Mouse (Mus musculus) liver, embryonic 14.5 days (tissue): ENCODE results near the gene Itpa. TPM values are rescaled to one million over a fixed set of nuclear protein-coding genes. Genes with fewer than 3 reads are reported as not detected.
"Not testable (repeated sequence)": the region's sequence is repeated elsewhere in the genome, so short reads cannot be mapped to it uniquely, and the experiment has no call there.

Source experiments
- ATAC-seq: fragments of 200-750 bp; cut with Nextera tagmentation; 2 replicates; pipeline ENCODE4 v1.8.0; 2017; ENCODE audit warnings: moderate number of reproducible peaks, mild to moderate bottlenecking, moderate library complexity; ENCODE audit not compliant: insufficient read depth
- DNase-seq, 3 experiments: peaks; one replicate each; pipeline ENCODE4 v3.0.0-alpha.2; 2012 to 2013; ENCODE audit warnings: low read depth in 3 of 3, low spot score in 3 of 3
- H3K27ac ChIP-seq: fragments of 300-500 bp; sonication (generic); 2 replicates; pipeline ENCODE4 v1.5.1; 2014; ENCODE audit warnings: moderate library complexity, mild to moderate bottlenecking, control low read depth, inconsistent platforms
- H3K27me3 ChIP-seq: fragments of 300-500 bp; sonication (generic); 2 replicates; pipeline ENCODE4 v1.6.1; 2014; ENCODE audit warnings: mild to moderate bottlenecking, low read length, moderate library complexity; ENCODE audit not compliant: control insufficient read depth, insufficient read depth
- H3K36me3 ChIP-seq: fragments of 300-500 bp; sonication (generic); replicated peaks from 2 replicates; pipeline ENCODE4 v1.6.1; 2014; ENCODE audit warnings: low read depth; ENCODE audit not compliant: control insufficient read depth, insufficient read depth
- H3K4me1 ChIP-seq, 2 experiments: fragments of 200-500 bp in 1 of 2; fragments of 300-500 bp in 1 of 2; sonication (generic) in 1 of 2; replicated peaks; 2 replicates each; pipeline ENCODE4 v1.6.1; 2012 to 2014; ENCODE audit warnings: antibody characterized with exemption in 1 of 2, inconsistent platforms in 1 of 2, low read length in 1 of 2; ENCODE audit not compliant: control insufficient read depth in 2 of 2, insufficient read depth in 2 of 2
- H3K4me2 ChIP-seq: fragments of 300-500 bp; sonication (generic); 2 replicates; pipeline ENCODE4 v1.6.1; 2014; ENCODE audit warnings: low read depth, mild to moderate bottlenecking, control low read depth, moderate library complexity
- H3K4me3 ChIP-seq, 2 experiments: fragments of 200-500 bp in 1 of 2; fragments of 300-500 bp in 1 of 2; sonication (generic) in 1 of 2; 2 replicates each; pipeline ENCODE4 v1.5.1; 2012 to 2014; ENCODE audit warnings: low read depth in 2 of 2, low read length in 2 of 2, mild to moderate bottlenecking in 2 of 2, control low read depth in 1 of 2, inconsistent platforms in 1 of 2, moderate library complexity in 1 of 2; ENCODE audit not compliant: insufficient read depth in 1 of 2
- H3K9ac ChIP-seq: fragments of 300-500 bp; sonication (generic); replicated peaks from 2 replicates; pipeline ENCODE4 v1.6.1; 2014; ENCODE audit warnings: mild to moderate bottlenecking, control low read depth, moderate library complexity
- H3K9me3 ChIP-seq: fragments of 300-500 bp; sonication (generic); 2 replicates; pipeline ENCODE4 v1.6.1; 2016; ENCODE audit warnings: low read length, mixed read lengths; ENCODE audit not compliant: control insufficient read depth
- CTCF ChIP-seq: IDR thresholded peaks from 2 replicates; pipeline ENCODE4 v1.5.1; 2016; ENCODE audit warnings: antibody characterized with exemption, low read depth, control low read depth
- EP300 ChIP-seq: IDR thresholded peaks from 2 replicates; pipeline ENCODE4 v1.6.1; 2016; ENCODE audit warnings: antibody characterized with exemption, low read depth
- WGBS: fragments of 180-500 bp; shearing (Covaris S2); extraction: QIAGEN DNeasy Blood & Tissue Kit; methylation state at CpG from one replicate; pipeline ENCODE4 v1.1.7; 2014; ENCODE audit not compliant: insufficient replicate concordance; 5-methylcytosine and 5-hydroxymethylcytosine counted together
- polyA plus RNA-seq, 2 experiments: library from polyadenylated mRNA; depleted of rRNA in 1 of 2; stranded (reverse) in 1 of 2; unstranded in 1 of 2; fragments of >200 nt; fragmentation: Nextera tagmentation in 1 of 2; extraction: Ambion mirVana in 1 of 2; gene quantifications; 2 replicates each; pipeline versions ENCODE4 v1.2.1 to v1.2.3; 2012 to 2014

The Itpa gene
- polyA plus RNA-seq, 2 experiments, result 35.0 to 51.4 TPM

DNA sequence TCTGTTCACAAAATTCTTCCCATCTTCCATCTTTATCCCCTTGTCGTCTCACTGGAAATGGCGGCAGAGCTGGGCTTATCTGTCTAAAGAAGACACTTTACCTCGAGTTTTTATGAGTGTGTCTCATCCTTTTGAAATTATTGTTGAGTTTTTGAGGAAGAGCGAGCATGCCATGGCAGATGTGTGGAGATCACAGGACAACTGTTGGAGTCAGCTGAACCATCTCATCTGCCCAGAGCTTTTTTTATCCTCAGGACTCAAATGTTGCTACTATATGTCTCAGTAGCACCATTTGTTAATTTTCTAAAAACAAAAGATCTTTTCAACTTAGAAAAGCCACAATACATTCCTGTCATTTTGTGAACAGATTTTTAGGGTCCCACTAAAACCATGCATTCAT, 22.2 kb upstream of the Itpa start:
- Histone ChIP-seq H3K4me3 (no peak overlapping the region), H3K4me2 (no peak overlapping the region), H3K4me1 (peaks cover 3 to 5% of the 10 kb centered on the region in 2 experiments), H3K9ac (no peak overlapping the region), H3K27me3 (no peaks in the 10 kb centered on the region), H3K27ac (no peak overlapping the region), H3K36me3 (no peaks in the 10 kb centered on the region), H3K9me3 (no peaks in the 10 kb centered on the region)
- ATAC-seq, result no peak
- WGBS, result 63% methylated on average over 4 of the region's 4 CpGs
- no peak for DNase-seq
- TF ChIP-seq CTCF (no peak), EP300 (no peak)

- DNase-seq, H3K27me3 ChIP-seq, H3K9me3 ChIP-seq, H3K27ac ChIP-seq, ATAC-seq, H3K4me3 ChIP-seq, H3K4me2 ChIP-seq, H3K9ac ChIP-seq, H3K36me3 ChIP-seq, H3K4me1 ChIP-seq: not testable (repeated sequence)
- TF ChIP-seq CTCF, result peak; percentile 22; the same call in 1 of the 2 replicates
- WGBS, result 65% methylated on average over 6 of the region's 6 CpGs
Observed at GRCm38 (mm10) chr2:130649028-130649427, 18.4 kb upstream of the Itpa start.

DNA sequence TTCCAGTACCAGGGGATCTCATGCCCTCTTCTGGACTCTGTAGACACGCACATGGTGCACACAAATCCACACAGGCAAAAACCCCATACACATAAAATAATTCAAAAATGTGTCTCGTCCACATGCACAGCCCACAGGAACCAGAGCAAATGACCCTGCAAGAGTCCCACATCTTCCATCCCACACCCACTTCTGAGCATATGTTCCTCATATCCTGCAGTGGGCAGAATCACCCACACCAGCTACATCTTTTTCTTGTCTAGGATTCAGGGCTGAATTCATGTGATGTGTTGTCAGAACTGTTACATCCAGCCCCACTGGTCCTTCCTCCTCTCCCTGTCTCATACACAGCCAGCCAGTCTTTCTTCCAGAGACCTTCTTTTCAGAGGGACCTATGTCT, 14.1 kb upstream of the Itpa start:
- H3K4me1 ChIP-seq, result peaks cover 25 to 36% of the 10 kb centered on the region in 2 experiments
- ATAC-seq, result no peak
- H3K9ac ChIP-seq, result no peak overlapping the region
- no peak for TF ChIP-seq EP300
- no peak for TF ChIP-seq CTCF
- H3K27ac ChIP-seq, result no peak overlapping the region; the same call in 1 of the 2 replicates
- DNase-seq, result no peak
- H3K36me3 ChIP-seq, result peaks cover 21% of the 10 kb centered on the region
- no peak overlapping the region for H3K4me3 ChIP-seq
- no peaks in the 10 kb centered on the region for H3K9me3 ChIP-seq
- no peak overlapping the region for H3K4me2 ChIP-seq
- H3K27me3 ChIP-seq, result no peaks in the 10 kb centered on the region
- WGBS, result 78% methylated on average over 2 of the region's 2 CpGs

GRCm38 (mm10) chr2:130653760-130654159, 13.7 kb upstream of the Itpa start:
- WGBS, result 42% methylated on average over 1 of the region's 1 CpGs

DNA sequence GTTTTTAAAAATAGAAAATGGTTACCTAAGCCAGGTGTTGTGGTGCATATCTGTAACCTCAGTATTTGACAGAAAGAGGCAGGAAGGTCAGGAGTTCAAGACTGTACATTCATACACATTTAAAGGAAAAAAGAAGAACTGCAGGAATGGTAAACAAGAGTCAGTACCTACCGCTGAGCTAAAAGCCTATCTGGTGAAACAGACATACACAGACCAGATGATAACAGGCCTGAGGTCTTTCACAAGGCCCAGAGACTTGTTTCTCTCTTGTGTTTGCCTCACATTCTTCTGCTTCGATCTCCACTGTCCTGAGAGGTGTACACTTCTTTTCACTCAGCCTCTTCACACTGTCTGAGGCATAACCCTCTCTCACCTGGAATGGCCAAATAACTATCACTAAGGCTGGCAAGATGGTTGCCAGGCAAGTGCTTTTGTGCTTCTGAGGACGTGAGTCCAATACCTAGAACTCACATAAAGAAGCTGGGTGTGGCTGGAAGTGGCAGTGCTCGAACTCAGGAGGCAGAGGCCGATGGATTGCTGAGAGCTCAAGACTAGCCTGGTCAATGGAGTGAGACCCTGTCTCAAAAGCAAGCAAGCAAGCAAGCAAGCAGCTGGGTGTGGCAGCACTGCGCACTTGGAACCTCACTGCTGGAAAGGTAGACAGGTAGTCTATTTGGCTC, 11.6 kb upstream of the Itpa start:
- Histone ChIP-seq H3K27me3 (no peaks in the 10 kb centered on the region), H3K4me1 (peaks cover 25 to 36% of the 10 kb centered on the region in 2 experiments), H3K9ac (peak overlapping the region; percentile 60), H3K4me2 (peak overlapping the region; percentile 64), H3K9me3 (no peaks in the 10 kb centered on the region), H3K27ac (peak overlapping the region; percentile 92), H3K36me3 (peaks cover 34% of the 10 kb centered on the region), H3K4me3 (no peak overlapping the region)
- WGBS, result 30% methylated on average over 6 of the region's 6 CpGs
- DNase-seq (peak; percentile 48 to 63 (median 62)), ATAC-seq (peak; percentile 92)
- TF ChIP-seq EP300, result peak; percentile 78
- no peak for TF ChIP-seq CTCF

More at GRCm38 (mm10) chr2:130653760-130654159, 13.7 kb upstream of the Itpa start:
- Histone ChIP-seq H3K27me3 (no peaks in the 10 kb centered on the region), H3K27ac (peak overlapping the region; percentile 63), H3K9ac (0 out of 2 replicates have a peak overlapping the region, but pooled peaks have one; percentile 18), H3K4me1 (peaks cover 25 to 36% of the 10 kb centered on the region in 2 experiments), H3K4me2 (no peak overlapping the region), H3K9me3 (no peaks in the 10 kb centered on the region), H3K4me3 (no peak overlapping the region), H3K36me3 (peaks cover 25% of the 10 kb centered on the region)
- DNase-seq (no peak), ATAC-seq (peak; percentile 46; the same call in 1 of the 2 replicates)
- TF ChIP-seq CTCF (no peak), EP300 (peak; percentile 63)
